Mouse (Mus musculus) monocyte, adult 59 days (primary cell): Measurements from ENCODE around the gene Zer1. TPM values are rescaled to one million over a fixed set of nuclear protein-coding genes. Genes with fewer than 3 reads are reported as not detected.

ENCODE experiments used
- total RNA-seq, 2 experiments: library from RNA; stranded (reverse); gene quantifications; one replicate each; pipeline ENCODE4 v1.2.4; 2023

The Zer1 gene
- total RNA-seq = 10 to 100 TPM; 26.9 to 29.3 TPM

GRCm38 (mm10) chr2:30124472-30125274, at the start of gene Zer1:
Gene Zer1 (minus strand): TSS chr2:30124585.

GRCm38 (mm10) chr2:30171371-30171996, 47.1 kb upstream of the Zer1 start, which contains the start of gene Endog:
Gene Endog (plus strand): TSS chr2:30171493.

GRCm38 (mm10) chr2:30133613-30134377, 9.4 kb upstream of the Zer1 start, which contains the start of gene Tbc1d13:
Gene Tbc1d13 (plus strand): TSS chr2:30133746.

GRCm38 (mm10) chr2:30093471-30094207, 30.7 kb downstream of the Zer1 start, which contains the start of gene Zdhhc12:
Gene Zdhhc12 (minus strand): TSS chr2:30093648.

GRCm38 (mm10) chr2:30077502-30078348, 46.7 kb downstream of the Zer1 start, which contains the start of gene Pkn3:
Gene Pkn3 (plus strand): TSS chr2:30077684.

GRCm38 (mm10) chr2:30057223-30057904, 67.0 kb downstream of the Zer1 start, which contains the start of gene Set:
Gene Set (plus strand): TSS chr2:30057378.

GRCm38 (mm10) chr2:30048699-30049388, 75.5 kb downstream of the Zer1 start, which contains the start of gene Wdr34:
Gene Wdr34 (minus strand): TSS chr2:30048881.

Other genes starting within 250 kb of the Zer1 start
- gene Odf2, start 235.4 kb downstream of the Zer1 start, total RNA-seq = 10 to 100 TPM; 75.8 to 89.8 TPM
- 10 to 100 TPM; 45.5 to 52.1 TPM for gene Gle1, start 189.2 kb downstream of the Zer1 start, total RNA-seq
- gene Sptan1, start 159.0 kb downstream of the Zer1 start, total RNA-seq = 100 to 1,000 TPM; 301 to 317 TPM
- gene Wdr34, start 75.7 kb downstream of the Zer1 start, total RNA-seq = 1 to 10 TPM; 1.2 TPM
- 100 to 1,000 TPM; 133 to 160 TPM for gene Set, start 67.2 kb downstream of the Zer1 start, total RNA-seq
- 1 to 10 TPM; 4.6 to 5.4 TPM for gene Pkn3, start 46.9 kb downstream of the Zer1 start, total RNA-seq
- gene Zdhhc12, start 30.9 kb downstream of the Zer1 start, total RNA-seq = 10 to 100 TPM; 14.6 to 19.8 TPM
- gene Tbc1d13, start 9.2 kb upstream of the Zer1 start, total RNA-seq = 100 to 1,000 TPM in 1 of 2 experiments, 10 to 100 TPM in 1; 90.5 to 108 TPM
- 1 to 10 TPM; 9.0 to 9.4 TPM for gene Endog, start 46.9 kb upstream of the Zer1 start, total RNA-seq
- gene Spout1, start 53.9 kb upstream of the Zer1 start, total RNA-seq = 10 to 100 TPM; 10.2 to 11.5 TPM
- 1 to 10 TPM; 4.4 to 5.6 TPM for gene Kyat1, start 81.3 kb upstream of the Zer1 start, total RNA-seq
- 10 to 100 TPM; 29.2 to 34.5 TPM for gene Lrrc8a, start 113.1 kb upstream of the Zer1 start, total RNA-seq
- gene Gm28035, start 116.0 kb upstream of the Zer1 start, total RNA-seq = 1 to 10 TPM; 1.3 to 4.0 TPM
- gene Phyhd1, start 141.6 kb upstream of the Zer1 start, total RNA-seq = 1 to 10 TPM; 6.1 to 7.2 TPM
- gene Gm28038, start 156.5 kb upstream of the Zer1 start, total RNA-seq = not detected
- gene Dolk, start 161.7 kb upstream of the Zer1 start, total RNA-seq = 10 to 100 TPM; 10.5 to 11.5 TPM
- 10 to 100 TPM; 31.4 to 34.2 TPM for gene Nup188, start 161.8 kb upstream of the Zer1 start, total RNA-seq
- gene Sh3glb2, start 234.8 kb upstream of the Zer1 start, total RNA-seq = 10 to 100 TPM; 30.8 to 37.2 TPM
- gene Miga2, start 239.6 kb upstream of the Zer1 start, total RNA-seq = 1 to 10 TPM; 6.8 to 9.9 TPM